Mouse (Mus musculus) urinary bladder, postnatal 36 days (tissue): ENCODE measurements around the gene Dennd1a.
"Not testable (repeated sequence)": the region's sequence is repeated elsewhere in the genome, so short reads cannot be mapped to it uniquely, and the experiment has no call there.

ENCODE experiments used
- DNase-seq, 2 experiments: peaks; one replicate each; pipeline ENCODE4 v3.0.0; 2022; ENCODE audit warnings: low spot score in 2 of 2, mixed read lengths in 1 of 2

The Dennd1a gene

DNA sequence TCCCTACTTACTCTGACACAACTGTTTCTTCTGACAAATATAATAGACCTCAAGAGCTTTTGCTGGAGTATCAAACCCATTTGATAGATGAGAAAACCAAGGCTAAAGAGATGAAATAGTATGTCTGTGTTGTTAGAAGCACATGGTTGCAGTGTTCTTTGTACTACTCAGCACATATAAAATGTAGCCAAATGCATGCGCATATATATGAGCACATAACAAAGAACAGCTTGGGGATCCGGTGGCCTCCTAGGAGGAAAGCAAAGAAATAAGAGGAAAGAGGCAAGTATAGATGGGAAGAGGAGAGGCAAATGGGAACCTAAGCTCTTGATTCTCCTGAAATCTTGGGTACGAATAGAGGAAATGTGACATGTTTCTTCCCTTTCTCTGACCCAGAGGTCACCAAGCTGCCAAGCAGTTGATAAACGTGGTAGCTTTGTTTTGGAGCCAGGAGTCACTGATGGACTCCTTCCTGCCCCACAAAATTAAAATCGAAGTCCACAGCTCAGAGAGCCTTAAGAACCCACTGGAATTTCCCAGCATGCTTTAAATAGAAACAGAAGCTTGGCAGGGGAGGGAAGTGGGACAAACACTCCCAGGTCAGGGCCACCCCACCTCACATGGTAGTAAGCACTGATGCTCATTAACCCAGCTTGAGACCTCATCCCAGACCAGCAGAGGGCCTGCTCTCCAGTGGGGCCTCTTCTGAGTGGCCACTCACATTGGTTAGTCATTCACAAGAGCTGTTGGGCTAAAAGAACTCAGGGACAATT lies 317.3 kb downstream of the Dennd1a start:
- no peak for DNase-seq

GRCm38 (mm10) chr2:37964534-37964933 lies 322.7 kb downstream of the Dennd1a start:
- no peak for DNase-seq

GRCm38 (mm10) chr2:37963362-37963761 lies 323.8 kb downstream of the Dennd1a start:
- no peak for DNase-seq

DNA sequence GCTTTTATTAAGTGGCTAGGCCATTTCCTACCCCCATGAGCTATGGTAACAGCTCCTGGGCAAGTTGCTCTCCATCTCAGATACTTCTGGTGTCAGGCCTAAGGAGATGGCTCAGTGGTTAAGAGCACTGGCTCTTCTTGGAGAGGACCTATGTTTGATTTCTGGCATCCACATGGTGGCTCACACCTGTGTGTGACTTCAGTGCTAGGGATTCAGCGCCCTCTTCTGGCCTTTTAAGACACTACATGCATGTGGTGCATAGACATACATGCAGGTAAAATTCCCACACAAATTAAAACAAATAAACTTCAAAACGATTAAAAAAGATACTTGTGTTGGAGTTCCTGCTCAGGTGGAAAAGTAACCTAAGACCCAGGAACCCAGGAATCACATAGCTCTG lies 338.8 kb downstream of the Dennd1a start:
- no peak for DNase-seq

GRCm38 (mm10) chr2:37945598-37946336 lies 341.4 kb downstream of the Dennd1a start:
- DNase-seq, result no peak

DNA sequence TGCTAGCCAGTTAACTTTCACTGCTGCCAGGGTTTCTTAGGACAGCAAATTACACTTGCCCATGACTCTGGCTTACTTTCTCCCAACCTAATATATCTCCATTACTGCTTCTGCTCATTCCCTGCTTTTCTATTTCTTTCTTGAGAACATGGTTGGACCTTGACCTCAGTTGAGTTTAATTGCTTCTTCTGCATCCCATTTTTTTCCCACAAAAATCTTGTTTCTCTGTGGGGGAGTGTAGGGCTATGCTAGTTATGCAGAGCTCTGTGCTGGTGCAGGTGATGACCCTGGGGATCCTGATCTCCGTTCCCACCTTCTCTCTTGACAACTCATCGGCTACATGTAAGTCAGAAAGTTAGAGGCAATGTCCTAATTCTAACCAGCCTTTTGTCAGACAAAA lies 344.3 kb downstream of the Dennd1a start:
- no peak for DNase-seq

DNA sequence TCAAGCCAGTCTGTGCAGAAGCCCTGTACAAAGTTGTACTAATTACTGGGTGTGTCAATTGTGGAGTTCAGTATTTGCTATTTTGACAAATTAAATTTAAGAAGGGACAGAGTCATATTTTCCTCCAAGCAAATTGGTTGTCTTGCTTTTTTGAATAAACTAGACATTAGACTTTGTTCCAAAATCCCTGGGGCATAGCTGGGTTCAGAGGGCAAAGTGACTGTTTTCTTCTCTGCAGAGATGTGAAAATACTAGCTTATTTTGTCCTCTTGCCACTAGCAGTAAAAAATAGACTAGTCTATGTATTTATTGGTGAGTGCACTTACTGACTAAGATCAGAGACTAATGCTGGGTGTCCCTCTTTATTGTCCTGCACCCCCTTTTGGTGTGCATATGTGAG lies 345.4 kb downstream of the Dennd1a start:
- no peak for DNase-seq

DNA sequence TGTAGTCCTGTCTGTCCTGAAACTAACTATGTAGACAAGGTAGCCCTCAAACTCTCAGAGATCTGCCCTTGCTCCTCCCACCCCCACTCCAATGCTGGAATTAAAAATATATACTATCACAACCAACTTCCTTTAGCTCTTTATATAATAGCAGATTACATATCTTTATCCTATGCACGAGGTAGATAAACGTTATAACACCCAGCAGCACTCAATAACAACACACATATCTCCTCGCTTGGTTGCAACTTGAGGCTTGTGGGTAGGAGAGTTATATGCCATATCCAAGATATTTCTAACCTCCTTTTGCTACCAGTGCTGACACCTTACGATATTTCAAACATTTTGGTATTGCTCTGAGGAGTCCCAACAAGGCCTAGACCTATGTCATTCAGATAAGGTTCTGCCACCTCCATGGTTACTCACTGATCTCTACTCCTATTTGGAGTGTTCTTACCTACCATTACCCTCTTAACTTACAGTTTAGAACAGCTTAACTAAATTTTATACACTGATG lies 346.3 kb downstream of the Dennd1a start:
- no peak for DNase-seq

DNA sequence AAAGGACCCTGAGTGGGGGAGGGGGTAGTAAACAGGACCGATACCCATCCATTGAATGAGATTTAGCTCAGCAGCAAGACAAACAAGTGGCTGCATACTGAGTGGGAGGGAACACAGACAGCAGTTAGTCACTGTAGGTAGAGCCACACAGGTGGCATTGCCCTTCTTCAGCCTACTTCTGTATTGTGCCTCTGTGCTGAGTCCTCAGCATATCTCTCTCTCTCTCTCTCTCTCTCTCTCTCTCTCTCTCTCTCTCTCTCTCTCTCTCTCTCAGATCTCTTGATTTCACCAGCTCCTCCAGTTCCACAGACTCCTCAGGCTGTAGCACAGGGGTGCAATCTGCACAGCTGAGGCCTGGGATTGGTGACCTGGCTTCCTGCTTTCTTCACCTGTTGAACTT lies 347.2 kb downstream of the Dennd1a start:
- no peak for DNase-seq

GRCm38 (mm10) chr2:37936922-37937321 lies 350.3 kb downstream of the Dennd1a start:
- not testable (repeated sequence) for DNase-seq

GRCm38 (mm10) chr2:37932240-37932639 lies 354.9 kb downstream of the Dennd1a start:
- DNase-seq, result no peak

GRCm38 (mm10) chr2:37931018-37931930 lies 355.9 kb downstream of the Dennd1a start:
- no peak for DNase-seq

DNA sequence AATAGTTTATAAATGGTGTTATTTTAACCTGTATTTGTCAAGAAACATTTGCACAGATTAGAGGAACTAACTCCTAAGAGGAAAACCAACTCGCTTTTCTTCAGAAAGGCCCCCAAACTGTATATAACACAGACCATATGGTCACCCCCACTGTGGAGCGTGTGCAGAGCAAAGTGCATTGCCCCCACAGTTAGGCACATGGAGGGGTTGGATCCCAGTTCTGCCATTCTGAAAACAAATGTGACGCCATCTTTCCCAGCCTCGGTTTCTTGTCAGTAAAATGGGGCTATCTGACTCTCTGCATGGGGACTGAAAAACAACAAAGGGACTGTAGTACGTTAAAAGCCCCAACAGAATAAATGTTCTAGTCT lies 361.1 kb downstream of the Dennd1a start:
- no peak for DNase-seq

DNA sequence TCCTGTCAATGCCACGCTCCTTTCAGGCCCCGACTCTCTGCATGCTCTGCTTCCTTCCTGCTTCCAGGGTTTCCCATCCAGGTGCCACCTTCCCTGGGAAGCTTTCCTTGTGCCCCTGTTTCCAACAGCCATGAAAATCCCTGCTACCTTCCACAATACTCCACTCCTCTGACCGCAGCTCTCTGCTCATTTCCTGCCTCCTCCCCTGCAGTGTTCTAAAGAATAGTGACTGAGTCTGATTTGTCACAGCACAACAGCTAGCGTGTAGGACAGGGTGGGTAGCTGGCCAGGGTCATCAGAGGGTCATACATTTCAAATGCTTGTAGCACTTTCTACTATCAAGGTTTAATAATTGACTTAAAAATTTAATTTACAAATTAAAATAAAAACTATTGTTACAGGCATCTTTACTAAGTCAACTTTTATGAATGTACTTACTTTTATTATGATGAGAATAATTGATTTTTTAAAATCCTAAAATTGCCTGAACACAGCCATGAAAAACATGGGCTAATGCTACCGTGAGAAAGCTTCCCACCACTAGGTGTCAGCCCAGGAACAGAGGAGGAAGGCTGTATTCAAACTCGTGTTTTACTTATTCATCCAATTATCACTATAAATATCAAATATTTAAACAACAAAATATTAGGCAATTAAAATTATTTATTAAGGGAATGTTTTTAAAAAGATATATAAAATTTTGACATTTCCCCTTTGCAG lies 361.6 kb downstream of the Dennd1a start:
- DNase-seq, result peak; percentile 25 to 26

GRCm38 (mm10) chr2:37908721-37909506 lies 378.3 kb downstream of the Dennd1a start:
- DNase-seq, result no peak

- DNase-seq, result no peak
These were observed 378.9 kb downstream of the Dennd1a start for GRCm38 (mm10) chr2:37908296-37908695.

GRCm38 (mm10) chr2:37906261-37906660 lies 380.9 kb downstream of the Dennd1a start:
- no peak for DNase-seq

DNA sequence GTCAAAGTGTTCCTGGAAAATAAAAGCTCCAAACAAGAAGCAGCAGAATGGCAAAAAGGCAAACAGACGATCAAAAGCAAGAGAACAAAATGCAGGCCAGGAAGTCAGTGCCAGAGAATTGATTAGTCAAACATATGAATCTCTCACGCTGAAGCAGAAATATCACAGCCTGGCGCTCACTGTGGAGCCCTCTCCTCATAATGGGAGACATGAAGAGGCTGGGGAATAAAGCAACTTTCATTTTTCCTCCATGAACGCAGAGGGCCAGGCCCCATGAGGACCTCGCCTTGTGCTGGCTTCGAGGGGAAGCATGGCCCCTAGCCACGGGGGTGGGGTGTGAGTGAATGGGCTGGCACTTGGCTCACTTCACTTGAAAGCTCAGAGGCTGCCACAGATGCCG lies 383.9 kb downstream of the Dennd1a start:
- DNase-seq, result no peak

DNA sequence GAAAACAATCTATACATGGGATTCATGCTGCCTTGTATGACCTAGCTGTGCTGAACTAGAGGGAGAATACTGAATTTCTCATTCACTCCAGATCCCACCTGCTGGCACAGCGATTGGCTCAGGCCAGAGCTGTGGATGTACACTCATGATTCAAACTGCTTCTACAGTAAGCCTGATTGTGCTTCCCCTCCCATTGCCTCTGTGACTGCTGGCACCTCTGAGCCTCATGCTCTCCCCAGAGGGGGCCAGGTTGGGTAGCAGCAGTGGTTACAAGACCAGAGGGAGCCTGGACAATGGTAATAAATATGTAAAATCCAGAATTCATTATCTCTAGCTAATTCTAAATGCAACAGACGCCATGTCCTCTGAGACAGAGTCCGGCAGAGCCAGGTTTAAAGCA lies 404.0 kb downstream of the Dennd1a start:
- no peak for DNase-seq

GRCm38 (mm10) chr2:37881262-37881913 lies 405.8 kb downstream of the Dennd1a start:
- DNase-seq, result no peak
